Mouse (Mus musculus) bone marrow, adult 2 months (tissue): Measurements from ENCODE around the gene Kifc5b.

Source experiments
- CTCF ChIP-seq: fragments of 200-500 bp; IDR thresholded peaks from 2 replicates; pipeline ENCODE4 v1.5.1; 2011; ENCODE audit warnings: low read length, control low read depth; ENCODE audit not compliant: control insufficient read depth, insufficient read depth
- POLR2A ChIP-seq: fragments of 200-500 bp; IDR thresholded peaks from 2 replicates; pipeline ENCODE4 v1.6.1; 2011; ENCODE audit warnings: low read depth, mild to moderate bottlenecking, control low read depth, low read length, borderline replicate concordance; ENCODE audit not compliant: control insufficient read depth

GRCm38 (mm10) chr17:26945824-26946495 is 29.1 kb downstream of the Kifc5b start:
- TF ChIP-seq CTCF (no peak), POLR2A (no peak)
